Mouse (Mus musculus) layer of hippocampus, adult 8-10 months (tissue): ENCODE measurements around the gene Cntnap5a. TPM values are rescaled to one million over a fixed set of nuclear protein-coding genes. Genes with fewer than 3 reads are reported as not detected.

Experiments
- DNase-seq, 2 experiments: peaks; one replicate each; pipeline ENCODE4 v3.0.0; 2022; ENCODE audit warnings: low spot score in 2 of 2
- total RNA-seq, 4 experiments: library from RNA; stranded (reverse); gene quantifications; 2 replicates each; pipeline ENCODE4 v1.2.4; 2022

Cntnap5a gene
- total RNA-seq, result 10 to 100 TPM; 13.0 to 16.8 (median 14.3) TPM

GRCm38 (mm10) chr1:115684518-115685368 is at the start of gene Cntnap5a:
TSS of gene Cntnap5a (plus strand) at chr1:115684756.
- peak; percentile 26 to 50 for DNase-seq

GRCm38 (mm10) chr1:115646921-115647320 is 37.6 kb upstream of the Cntnap5a start:
- no peak for DNase-seq

GRCm38 (mm10) chr1:115658343-115659064 is 26.1 kb upstream of the Cntnap5a start:
- DNase-seq, result no peak

- DNase-seq, result no peak
Observed at GRCm38 (mm10) chr1:115686494-115686893, 1.9 kb downstream of the Cntnap5a start.

- no peak for DNase-seq
Observed at GRCm38 (mm10) chr1:115699798-115700197, 15.2 kb downstream of the Cntnap5a start.

GRCm38 (mm10) chr1:115742556-115742955 is 58.0 kb downstream of the Cntnap5a start:
- no peak for DNase-seq

GRCm38 (mm10) chr1:115745569-115745968 is 61.0 kb downstream of the Cntnap5a start:
- no peak for DNase-seq

- DNase-seq, result no peak
Observed at GRCm38 (mm10) chr1:115784737-115785136, 100.2 kb downstream of the Cntnap5a start.

- no peak for DNase-seq
Observed at GRCm38 (mm10) chr1:115842591-115842990, 158.0 kb downstream of the Cntnap5a start.

GRCm38 (mm10) chr1:115847605-115848004 is 163.0 kb downstream of the Cntnap5a start:
- no peak for DNase-seq

- no peak for DNase-seq
Observed at GRCm38 (mm10) chr1:115852206-115852605, 167.7 kb downstream of the Cntnap5a start.

- DNase-seq, result no peak
Observed at GRCm38 (mm10) chr1:115918396-115918795, 233.8 kb downstream of the Cntnap5a start.

- DNase-seq, result no peak
Observed at GRCm38 (mm10) chr1:115925953-115926665, 241.6 kb downstream of the Cntnap5a start.

GRCm38 (mm10) chr1:115932045-115932444 is 247.5 kb downstream of the Cntnap5a start:
- peak; percentile 25 to 41 for DNase-seq

GRCm38 (mm10) chr1:115945892-115946291 is 261.3 kb downstream of the Cntnap5a start:
- DNase-seq, result no peak

- peak; percentile 13 to 19 for DNase-seq
Observed at GRCm38 (mm10) chr1:115956528-115956927, 272.0 kb downstream of the Cntnap5a start.

GRCm38 (mm10) chr1:115964993-115965575 is 280.5 kb downstream of the Cntnap5a start:
- DNase-seq, result peak in 1 of 2 experiments; percentile 10

GRCm38 (mm10) chr1:115990204-115990603 is 305.6 kb downstream of the Cntnap5a start:
- DNase-seq, result no peak

- no peak for DNase-seq
Observed at GRCm38 (mm10) chr1:116015768-116016167, 331.2 kb downstream of the Cntnap5a start.

GRCm38 (mm10) chr1:116029653-116030052 is 345.1 kb downstream of the Cntnap5a start:
- DNase-seq, result no peak

GRCm38 (mm10) chr1:116035897-116036296 is 351.3 kb downstream of the Cntnap5a start:
- DNase-seq, result no peak
